Mouse (Mus musculus): ENCODE results near the gene Slc25a21.

Gene Slc25a21

DNA sequence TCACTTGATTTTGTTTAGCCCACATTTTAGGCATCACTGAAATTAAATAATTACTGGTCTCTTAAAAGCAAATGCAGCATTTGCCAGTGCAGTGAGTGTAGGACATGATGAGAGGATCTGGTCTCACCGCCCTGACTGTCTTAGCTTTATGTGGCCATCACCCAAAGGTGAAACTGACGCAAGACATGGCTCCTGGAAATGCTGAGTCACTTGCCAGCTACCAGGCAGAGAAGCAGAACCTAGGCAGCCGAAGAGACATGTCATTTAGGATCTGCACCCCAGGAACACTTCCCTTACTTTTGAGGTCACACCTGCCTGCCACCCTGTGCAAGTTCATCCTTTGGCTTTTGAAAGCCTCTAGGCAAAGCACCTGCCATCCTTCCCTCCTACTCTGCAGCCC is 180.4 kb downstream of the Slc25a21 start:
- DNase-seq (ENCODE audit: low spot score in 2 of 2), result no peak

DNA sequence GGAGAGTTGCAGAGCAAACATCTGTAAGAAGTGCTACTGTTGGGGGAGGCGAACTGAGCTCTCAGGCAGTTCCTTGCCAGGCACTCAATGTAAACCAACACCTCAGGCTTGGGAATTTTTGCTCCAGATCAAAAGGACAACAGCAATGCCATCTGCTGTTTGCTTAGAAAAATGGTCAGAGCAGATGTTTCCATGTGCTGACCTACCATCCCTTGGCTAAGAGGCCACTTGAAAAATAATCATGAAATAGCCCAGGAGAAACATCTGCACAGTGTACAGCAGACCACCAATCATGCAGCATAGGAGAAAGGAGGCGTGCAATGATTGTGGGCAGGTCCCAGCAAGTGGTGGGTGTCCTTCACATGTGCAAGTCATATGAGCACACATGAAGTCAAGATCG is 180.9 kb downstream of the Slc25a21 start:
- DNase-seq (ENCODE audit: low spot score in 2 of 2), result no peak

DNA sequence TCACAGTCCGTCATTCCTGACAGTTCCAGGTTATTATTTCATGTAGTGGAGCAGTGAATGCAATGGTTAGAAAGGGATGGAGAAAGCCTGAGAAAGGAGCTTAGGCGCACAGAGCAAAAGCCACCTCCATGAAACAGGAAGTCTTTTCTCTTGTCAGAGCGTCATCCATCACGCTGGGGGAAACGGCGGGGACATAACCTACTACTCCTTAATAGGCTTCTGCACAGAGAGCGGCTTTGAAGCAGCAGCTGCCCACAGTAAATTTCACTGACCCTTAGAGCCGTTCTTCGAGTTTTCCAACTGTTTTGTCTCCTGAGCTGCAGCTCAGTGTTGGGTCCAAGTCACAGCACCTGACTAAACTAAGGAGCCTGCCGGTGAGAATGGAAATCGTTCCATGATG is 188.3 kb downstream of the Slc25a21 start:
- DNase-seq (ENCODE audit: low spot score in 2 of 2), result no peak

DNA sequence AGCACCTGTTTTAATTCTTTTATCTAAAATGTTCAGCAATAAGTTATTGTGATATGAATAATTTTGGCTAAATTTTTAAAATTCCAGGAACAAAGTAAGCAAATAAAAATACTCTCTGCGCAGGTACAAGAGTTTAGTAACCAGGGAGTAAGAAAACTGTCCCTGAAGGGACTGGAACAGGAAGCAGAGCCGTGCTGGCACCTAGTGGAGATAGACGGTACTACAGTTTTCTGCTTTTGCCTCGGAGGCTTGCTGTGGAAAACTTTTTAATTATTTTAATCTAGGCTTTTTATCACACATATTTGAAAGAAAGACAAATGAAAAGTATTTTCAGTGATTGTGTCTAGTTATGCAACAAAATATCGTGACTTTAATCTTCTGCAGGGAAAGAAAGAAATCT is 211.2 kb downstream of the Slc25a21 start:
- DNase-seq (ENCODE audit: low spot score in 2 of 2), result no peak

DNA sequence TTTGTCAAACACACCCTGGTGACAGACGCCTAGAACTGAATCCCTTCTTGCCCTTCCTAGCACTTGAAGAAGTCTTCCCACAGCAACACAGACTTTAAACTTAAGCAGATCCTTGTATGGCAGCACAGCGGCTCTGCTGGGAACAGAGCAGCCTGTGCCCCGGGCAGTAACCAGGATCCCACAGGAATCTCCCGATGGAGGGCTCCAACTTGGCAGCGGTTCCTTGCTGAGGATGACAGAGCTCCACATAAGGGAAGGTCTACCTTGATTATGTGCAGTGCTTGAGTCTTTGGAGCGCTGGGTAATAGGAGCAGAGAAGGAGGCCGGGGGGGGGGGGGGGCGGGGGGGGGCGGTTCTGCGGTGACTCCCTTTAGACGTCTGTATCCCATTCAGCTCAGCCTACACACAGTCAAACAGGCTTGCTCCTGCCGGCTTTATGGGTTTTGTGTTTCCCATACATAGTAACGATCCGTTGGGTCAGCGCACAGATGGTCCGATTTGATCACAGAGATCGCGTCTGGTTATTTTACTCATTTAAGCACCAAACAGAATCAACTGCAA is 215.1 kb downstream of the Slc25a21 start:
- no peak for DNase-seq (ENCODE audit: low spot score in 2 of 2)

DNA sequence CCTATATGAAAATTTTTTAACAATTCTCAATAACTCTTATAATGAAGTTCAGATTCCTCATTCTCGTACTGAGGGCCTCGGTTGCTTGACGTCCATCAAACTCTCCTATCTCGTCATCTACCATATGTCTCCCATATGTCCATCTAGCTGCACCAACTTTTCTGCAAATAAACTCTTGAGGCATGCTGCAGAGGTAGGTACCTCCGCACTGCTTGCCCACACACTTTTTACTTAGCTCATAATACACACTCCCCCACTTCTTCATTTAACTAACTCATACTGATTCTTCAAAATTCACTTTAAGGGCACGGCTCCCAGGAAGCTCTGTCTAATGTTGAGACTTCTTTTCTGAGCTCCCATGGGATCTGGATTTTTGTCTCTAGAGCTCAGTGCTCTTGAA is 222.0 kb downstream of the Slc25a21 start:
- no peak for DNase-seq (ENCODE audit: low spot score in 2 of 2)

DNA sequence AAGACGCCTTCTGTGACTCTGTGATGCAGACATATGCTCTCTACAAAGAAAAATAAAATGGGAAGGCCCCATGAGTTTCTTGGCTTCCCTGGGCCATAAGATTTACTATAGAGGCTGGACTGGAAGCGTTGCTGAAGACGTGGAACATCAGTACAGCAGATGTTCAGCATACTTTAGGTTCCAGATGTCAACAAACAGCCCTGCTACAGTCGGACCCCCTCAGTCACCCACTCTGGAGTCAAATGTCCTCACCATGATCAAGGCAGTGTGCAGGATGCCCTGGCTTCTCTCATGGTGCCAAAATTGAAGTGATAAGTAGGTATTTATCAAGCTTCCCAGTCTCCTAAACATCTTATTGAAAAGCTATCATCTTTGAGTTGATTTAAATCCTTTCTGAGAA is 234.0 kb downstream of the Slc25a21 start:
- DNase-seq (ENCODE audit: low spot score in 2 of 2), result no peak

DNA sequence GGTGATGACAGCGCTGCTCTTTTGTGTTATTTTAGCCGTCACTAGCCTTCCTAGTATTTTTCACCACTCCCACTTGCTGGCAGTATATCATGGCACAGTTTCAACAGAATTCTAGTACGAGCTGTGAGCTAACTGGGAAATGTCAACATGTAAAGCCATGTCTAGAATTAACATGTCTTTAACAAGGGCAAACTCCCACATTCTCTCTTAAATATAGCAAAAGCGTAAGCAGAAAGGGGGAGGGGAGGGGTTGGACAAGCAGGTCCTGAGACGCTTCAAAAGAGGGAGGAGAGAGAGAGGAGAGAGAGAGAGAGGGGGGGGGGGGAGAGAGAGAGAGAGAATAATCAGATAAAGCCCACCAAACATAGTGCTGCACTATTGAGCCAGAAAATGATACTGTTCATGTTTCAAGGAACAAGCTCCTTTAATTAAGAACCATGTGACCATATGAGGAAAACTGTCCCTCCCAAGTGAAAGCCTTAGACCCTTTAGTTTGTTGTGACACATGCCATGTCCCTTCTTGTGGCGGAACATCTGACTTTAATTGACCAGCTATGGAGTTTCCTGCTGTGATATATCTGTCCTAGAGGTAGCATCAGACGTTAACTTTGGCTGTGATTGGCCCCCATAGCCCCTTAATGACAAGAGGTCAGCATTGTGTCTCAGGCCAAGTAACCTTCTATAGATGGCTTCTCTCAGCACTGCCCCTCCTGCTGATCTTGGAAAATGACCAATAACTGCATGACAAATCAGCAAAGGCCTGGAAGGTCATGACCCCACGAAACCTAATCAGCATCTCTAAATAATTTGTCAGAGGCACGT is 237.8 kb downstream of the Slc25a21 start:
- DNase-seq (ENCODE audit: low spot score in 2 of 2), result no peak

DNA sequence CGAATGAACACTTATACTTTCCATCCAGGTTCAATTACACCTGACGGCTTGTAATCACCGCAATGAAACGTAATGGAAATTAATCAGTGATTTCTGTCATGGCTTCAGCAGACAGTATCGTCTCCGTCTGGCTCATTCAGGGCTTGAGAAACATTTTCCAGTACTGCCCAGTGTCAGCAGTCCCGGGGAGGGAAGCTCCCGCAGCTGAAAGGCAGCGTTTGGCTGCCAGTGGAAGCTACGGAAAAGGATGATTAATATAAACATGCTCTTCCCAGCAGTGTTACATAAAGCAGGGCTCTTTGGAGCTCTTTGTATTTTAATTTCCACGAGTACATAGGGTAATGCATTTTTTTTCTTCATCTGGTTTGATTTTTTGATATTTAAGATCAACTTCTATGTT is 239.0 kb downstream of the Slc25a21 start:
- DNase-seq (ENCODE audit: low spot score in 2 of 2), result no peak

DNA sequence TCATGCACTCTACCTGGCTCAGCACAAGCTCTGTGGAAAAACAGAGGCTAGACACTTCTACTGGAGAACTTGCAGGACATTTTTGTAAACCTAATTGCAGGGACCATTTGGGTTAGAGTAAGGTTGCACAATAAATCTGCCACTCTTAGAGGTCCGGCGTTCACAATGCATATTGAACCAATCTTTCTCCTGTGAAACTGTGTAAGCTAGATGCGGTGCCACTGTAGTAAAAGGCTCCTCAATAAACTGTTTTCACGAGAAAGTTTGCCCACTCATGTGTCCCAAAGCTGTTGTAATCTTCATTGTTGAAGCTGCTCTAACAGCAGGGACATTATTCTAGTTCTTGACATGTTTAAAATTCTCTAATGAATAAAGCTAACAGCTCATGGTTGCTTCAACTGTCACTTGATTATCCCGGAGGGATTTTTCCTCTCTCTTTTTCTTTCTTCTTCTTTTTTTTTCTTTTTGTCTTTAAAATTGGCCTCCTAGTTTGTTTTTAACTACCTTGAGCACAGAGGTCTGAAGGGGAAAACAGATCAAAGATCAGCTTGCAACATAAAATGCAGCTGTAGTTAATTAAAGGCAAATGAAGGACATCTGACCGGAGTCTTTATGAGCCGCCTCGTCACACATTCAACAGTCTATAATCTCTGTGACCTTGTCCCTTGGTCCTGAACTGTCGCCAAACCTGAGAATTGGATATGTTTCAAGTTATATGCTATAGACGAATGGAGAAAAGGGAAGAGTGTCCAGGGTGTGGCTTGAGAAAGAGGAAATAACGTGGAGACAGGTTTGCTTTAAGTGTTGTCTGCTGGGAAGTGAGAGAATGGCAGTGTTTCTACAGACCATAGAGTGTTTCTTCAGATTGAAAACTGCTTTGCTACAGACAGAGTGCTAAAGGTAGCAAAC is 245.3 kb downstream of the Slc25a21 start:
- no peak for DNase-seq (ENCODE audit: low spot score in 2 of 2)

DNA sequence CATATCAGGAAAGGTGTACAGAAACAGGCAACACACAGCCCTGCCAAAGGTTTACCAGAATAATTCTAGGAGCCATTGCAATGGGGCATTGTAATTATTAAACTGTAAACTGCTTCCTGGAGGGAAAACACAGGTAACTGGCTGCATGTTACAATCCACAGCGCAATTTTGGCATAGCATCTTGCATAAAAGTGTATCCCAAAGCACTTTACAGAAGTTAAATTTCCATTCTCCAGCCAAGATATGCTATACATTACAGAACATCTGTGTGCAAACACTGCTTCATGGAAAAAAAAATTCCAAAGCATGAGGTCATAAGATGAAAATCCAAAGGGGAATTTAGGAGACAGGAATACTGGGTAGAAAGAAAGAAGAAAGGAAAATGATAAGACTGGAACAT is 253.0 kb downstream of the Slc25a21 start:
- DNase-seq (ENCODE audit: low spot score in 2 of 2), result no peak

DNA sequence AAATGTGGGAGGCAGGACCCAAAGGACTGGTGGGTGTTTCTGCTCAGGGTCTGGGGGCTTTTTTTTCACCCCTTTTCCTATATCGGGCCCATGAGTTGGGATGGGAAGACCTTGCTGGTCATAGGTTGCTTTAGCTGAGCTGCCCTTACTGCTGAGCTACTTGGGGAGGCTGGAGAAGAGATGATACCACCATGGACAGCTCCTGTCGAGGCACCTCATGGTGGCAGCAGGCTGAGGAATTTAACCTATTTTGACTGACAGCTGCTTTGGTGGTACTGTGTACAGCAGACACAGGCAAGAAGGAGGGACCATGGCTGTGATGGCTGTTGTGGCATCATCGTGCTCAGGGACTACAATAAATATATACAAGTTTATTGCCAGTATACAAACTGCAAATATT is 256.4 kb downstream of the Slc25a21 start:
- DNase-seq (ENCODE audit: low spot score in 2 of 2), result no peak

DNA sequence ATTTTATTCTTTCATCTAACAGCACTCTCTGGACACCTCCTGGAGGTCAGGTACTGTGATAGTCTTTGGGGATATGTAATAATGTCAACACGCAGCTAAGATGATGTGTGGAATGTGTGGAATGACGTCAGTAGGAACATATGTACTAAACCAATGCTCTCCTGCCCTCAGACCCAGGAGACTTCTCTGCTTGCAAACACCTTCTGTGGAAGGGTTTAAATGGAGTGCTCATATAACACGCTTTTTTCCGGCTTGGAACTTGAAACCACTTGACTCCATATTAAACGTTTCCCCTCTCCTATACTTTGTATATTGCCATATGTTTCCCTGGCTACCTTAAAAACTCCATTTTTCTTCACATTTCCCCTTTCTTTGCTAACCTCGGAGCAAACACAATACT is 279.1 kb downstream of the Slc25a21 start:
- no peak for DNase-seq (ENCODE audit: low spot score in 2 of 2)

DNA sequence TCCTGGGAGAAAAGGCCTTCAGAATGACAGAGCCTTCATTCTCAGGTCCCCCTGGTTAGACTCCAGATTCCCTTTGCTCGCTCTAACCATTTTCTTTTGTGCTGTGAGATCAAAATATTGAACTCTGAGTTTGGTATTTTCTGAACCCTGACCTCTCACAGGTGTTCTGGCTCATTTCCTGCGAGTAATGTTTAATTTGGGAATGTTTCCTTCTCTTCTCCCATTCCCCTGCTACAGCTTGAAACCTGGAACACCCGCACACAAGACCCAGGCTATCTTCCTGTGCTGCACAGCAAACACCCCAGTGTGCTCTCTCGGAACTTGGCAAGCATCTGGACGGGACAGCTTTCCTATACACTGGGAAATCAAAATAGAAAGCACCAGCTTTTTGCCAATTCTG is 290.8 kb downstream of the Slc25a21 start:
- DNase-seq (ENCODE audit: low spot score in 2 of 2), result no peak

DNA sequence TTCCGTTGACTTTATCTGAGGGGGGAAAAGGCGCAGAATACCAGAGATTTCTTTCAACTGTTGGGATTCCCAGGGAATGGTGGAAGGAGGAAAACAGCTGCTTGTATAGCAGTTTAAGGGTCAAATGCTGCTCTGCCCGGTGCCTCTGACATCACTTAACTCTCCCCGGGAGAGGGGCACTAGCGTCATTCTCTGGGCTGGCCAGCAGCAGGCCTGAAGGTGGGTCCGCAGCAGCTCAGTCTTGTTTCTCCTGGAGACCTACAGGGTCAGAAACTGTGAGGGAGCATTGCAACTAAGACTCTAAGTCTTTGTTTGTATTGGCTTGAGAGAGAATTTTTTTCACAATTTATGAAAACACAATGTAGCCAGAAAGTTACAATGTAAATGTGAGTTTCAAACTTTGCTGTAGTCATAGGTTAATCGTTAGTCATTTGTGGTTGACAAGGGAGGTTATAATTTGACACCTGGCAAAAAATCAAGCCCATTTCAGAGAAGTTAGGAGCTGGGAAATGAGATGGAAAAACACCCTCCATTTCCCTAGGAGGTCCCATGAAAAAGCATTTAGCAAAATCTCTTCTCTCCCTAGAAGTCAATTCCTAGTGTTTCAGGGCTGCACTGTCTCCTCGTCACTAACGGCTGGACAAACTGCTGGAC is 291.5 kb downstream of the Slc25a21 start:
- no peak for DNase-seq (ENCODE audit: low spot score in 2 of 2)

DNA sequence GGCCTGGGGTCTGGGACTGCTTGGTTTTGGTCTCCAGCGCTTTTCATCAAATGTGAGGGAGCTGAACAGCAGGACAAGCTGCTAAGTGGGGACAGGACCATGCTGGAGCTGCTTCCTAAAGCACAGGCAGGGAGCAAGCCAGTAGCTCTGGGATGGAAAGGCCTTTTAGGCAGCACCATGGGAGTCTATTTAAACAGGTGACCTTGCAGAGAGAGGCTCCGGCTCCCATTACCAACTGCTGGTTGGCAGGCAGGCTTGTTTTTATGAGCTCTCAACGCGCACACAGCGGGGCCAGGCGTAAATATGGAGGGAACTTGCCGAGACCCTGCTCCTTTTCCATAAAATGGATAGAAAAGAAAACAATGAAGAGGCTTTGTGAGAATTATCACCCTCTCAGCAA is 292.1 kb downstream of the Slc25a21 start:
- no peak for DNase-seq (ENCODE audit: low spot score in 2 of 2)

DNA sequence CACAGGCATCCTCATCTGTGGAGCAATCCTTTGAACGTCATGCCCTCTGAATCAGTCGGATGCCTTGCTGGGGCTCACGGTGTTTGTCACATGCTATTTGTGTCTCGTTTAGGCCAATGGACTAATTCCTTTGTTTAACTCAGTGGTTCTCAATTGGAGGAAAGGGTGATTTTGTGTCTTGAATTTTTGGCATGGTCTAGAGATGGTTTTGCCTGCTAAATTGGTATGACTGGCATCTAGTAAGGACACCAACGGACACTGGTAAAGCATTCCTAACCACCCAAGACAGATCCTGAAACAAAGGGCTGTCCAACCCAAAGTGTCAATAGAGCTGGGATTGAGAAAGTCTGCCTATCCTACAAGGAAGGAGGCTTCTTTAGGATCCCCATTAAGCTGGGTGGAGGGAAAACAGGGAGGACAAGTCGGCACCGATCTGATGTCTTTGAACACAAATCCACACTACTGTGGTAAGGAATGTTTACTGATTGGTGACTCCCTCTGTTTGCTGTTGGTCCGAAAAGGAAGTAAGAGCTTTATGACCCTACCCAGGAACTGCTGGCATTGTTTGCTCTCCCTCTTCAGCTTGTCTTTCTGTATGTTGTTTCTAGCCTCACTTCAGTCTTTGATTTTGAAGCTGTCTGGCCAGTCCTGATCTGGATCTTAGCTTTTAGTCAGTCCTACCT is 294.4 kb downstream of the Slc25a21 start:
- no peak for DNase-seq (ENCODE audit: low spot score in 2 of 2)

DNA sequence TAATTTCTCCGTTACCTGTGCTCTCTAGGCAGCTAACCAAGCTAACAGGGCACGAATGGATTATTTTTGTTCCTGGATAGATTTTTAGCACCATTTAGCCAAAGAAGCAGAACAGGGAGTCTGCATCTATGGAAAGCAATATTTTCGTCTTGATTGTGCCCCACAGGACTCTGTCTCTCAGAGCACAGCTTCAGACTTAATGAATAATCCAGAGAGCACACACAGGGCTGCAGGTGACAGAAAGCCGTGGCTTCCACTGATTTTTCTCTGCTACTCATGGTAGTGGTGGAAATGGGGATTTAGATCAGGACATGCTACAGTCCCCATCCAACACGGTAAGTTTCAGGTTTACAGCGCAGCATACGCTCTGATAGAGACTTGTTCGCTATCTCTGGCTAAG is 299.3 kb downstream of the Slc25a21 start:
- DNase-seq (ENCODE audit: low spot score in 2 of 2), result no peak

DNA sequence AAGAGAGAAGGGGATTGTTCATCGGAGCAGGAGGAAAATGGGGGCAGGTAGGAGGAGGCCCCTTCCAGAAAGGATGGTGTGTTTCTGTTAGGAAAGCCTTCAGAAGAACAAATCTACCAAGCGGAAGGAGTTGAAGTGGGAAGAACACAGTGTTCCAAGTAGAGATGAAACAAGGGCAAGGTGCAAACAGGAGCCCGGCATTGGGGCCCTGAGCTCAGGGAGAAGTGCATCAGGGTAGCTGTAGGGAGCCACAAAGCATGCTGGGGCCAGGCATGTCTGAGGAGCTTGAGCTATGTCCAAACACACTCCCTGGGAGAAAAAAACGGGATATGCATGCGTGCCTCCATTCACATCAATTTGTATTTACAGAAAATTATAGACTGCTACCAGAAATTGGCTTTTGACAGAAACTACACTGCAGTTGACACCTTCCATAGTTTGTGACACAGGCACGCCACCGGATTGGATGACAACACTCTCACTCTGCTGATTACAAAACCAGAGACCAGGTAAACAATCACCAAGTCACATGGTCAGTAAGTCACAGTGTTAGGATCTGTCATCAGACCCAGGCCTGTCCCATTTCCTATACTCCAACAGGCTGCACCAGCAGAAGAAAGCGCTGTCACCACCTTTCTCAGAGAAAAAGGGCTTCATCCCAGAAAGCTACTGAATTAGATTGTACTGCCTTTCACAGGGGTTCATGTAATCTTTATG is 299.9 kb downstream of the Slc25a21 start:
- no peak for DNase-seq (ENCODE audit: low spot score in 2 of 2)

DNA sequence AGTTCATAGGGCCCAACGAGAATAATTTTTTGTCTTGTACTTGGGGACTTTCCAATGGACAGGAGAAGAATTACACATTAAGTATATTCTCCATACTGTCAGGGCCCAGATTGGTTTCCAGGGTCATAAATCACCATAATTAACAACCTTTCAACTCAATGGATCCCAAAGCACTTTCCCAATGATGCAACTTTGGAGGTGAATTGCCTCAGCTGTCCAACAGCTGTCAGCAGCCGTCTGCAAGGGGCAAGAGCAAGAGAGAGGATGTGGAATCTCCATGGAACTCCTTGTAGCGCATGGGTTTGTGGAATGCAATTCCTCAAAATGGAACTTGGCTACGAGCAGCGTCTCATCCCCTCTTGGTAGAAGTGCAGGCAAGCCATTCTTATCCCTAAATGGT is 302.3 kb downstream of the Slc25a21 start:
- no peak for DNase-seq (ENCODE audit: low spot score in 2 of 2)
